Mouse (Mus musculus) cerebellum, postnatal 36 days (tissue): ENCODE measurements around the gene Ntf5.
"Not testable (repeated sequence)": the region's sequence is repeated elsewhere in the genome, so short reads cannot be mapped to it uniquely, and the experiment has no call there.

ENCODE experiments used
- DNase-seq, 2 experiments: peaks; one replicate each; pipeline ENCODE4 v3.0.0; 2021 to 2022; ENCODE audit warnings: mixed read lengths in 2 of 2

The Ntf5 gene

DNA sequence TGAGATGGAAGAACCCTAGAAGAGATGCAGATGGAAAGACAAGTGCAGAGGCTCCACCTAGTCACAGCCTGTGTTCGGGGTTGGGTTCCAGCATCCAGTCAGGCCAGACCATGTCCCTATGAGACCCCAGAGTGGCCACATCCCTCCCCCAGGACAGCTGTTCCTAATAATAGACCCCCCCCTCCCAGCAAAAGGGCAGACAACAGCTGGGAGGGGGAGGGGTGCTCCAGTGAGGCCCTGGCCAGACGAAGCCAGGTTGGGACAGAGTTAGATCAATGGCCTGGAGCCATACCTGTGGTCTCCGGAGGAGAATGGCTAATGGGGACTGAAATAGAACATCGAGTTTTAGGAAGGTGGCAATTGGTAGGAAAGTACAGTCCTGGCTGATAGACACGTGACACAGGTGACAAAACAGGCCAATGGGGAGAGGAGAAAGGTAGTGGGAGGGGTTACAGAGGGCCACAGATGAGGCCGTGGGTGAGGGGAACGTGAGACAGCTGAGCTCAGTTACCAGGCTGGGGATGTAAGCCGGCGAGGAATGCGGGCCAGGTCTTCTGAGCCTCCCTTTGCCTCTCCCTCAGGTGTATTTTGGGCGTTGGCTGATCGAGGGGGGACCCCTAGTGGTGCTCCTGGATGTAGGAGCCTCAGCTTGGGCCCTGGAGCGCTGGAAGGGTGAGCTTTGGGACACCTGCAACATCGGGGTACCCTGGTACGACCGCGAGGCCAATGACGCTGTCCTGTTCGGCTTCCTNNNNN lies 24.2 kb downstream of the Ntf5 start, which contains the start of gene Ruvbl2:
Gene Ruvbl2 (minus strand): TSS at position 576 of the 756 bp plus-strand sequence.
- peak; percentile 34 to 42 for DNase-seq

DNA sequence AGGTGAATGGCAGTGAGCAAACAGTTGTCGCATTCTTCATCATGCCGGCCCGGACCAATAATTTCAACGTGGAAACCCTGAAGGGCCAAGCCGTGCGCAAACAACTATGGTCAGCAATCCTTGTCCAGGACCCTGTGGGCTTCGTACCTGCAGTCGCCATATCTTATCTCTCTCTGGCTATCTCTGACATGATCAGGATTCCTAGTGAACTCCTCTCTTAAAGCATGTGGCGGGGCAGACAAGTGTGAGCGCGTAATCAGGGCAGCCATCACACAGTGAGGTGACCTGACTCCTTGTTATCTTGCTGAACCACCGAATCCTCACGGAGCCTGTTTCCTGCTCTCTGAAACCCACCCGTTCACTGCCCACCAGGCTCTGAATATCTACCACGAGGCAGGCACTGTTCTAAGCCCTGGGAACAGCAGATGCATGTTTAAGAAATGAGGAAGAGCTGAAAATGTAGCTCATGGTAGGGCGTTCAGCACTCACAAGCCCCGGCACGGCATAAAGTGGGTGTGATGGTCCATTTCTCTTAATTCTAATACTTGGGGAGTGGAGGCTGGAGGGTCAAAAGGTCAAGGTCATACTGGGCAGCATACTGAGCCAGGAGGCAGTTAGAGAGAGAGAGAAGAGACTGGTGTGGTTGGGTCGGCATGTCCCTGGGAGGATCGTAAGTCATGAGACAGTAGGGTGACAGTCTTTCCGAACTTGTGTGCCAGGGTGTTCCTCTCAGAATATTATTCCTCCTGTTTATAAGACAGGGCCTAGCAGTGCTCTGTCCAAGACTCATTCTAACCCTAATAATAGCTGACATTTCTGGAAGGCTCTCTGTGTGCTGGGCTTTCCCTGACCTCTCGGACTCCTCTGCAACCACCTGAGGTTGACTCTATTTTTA lies 30.3 kb downstream of the Ntf5 start:
- no peak for DNase-seq

DNA sequence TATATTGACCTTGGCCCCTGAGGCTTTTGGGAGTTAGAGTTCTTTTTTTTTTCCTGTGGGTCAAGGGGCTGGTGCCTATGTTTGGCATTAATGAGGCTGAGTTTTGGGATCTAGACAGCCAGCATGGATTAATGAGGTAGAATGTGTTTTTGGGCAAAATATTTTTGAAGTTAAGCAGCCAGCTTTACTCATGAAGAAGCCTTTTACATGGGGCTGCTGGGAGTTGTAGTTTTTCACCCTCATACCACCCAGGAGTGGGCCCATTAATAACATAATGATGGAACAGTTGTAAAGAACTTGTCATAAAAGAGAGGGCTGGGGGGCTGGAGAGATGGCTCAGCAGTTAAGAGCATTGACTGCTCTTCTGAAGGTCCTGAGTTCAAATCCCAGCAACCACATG lies 33.1 kb downstream of the Ntf5 start:
- DNase-seq: no peak

DNA sequence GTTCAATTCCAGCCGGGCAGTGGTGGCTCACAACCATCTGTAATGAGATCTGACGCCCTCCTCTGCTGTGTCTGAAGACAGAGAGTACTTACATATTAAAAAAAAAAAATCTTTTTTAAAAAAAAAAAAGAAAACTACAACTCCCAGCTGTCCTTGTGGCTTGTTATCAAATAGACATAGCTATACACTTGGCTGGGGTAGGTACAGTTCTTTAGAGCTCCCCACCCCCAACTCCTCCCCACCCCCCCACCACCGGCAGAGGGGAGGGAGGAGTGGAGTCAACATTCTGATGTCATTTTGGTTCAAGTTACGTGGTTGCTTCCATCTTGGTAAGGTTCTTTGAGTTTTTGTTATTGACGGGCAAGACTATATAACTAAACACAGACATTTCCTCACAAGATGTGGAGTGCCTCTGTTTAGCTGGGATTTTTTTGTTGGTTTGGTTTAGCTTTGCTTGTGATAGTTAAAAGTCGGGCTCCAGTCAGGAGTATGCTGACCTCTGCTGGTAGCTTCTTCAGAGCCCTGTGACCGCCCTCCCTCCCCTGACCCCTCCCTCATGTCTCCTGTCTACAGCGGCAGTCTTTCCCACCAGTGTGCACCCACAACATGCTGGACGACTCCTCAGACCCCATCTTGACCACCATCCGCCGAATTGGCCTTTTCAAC lies 34.0 kb downstream of the Ntf5 start:
- DNase-seq: no peak

DNA sequence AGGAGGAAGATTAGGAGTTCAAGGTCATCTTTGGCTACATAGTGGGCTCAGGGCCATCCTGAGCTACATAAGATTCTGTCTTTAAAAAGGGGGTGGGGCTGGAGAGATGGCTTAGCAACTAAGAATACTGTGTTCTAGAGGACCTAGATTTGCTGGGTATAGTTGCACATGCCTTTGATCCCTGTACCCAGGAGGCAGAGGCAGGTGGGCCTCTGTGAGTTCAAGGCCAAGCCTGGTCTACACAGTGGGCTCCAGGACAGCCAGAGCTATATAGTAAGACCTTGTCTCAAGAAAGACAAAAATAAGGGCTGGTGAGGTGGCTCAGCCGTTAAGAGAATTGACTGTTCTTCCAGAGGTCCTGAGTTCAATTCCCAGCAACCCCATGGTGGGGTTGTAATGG lies 36.5 kb downstream of the Ntf5 start:
- DNase-seq: no peak

DNA sequence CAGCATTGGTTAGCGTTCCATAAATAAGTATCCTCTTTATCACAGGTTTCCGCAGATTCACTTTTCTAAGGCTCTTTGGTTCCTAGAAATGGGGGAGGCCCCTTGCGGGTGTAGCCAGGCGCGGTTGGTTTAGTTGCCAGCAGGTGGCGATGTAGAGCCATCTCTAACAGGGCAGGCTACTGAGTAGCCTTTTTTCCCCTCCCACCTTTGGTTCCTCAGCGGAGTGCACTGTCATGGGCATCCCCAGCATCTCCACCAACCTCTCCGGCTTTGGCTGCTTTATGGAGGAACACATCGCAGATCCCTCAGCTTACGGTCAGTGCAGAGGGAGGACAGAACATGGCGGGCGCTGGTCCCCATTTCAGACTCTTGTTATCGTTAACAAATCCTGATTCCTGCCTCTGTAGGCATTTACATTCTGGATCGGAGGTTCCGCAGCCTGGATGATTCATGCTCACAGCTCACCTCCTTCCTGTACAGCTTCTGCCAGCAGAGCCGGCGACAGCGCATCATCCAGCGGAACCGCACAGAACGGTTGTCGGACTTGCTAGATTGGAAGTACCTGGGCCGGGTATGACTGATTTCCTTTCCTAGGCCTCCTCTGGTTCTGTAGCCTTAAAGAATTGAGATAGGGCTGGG lies 38.0 kb downstream of the Ntf5 start:
- peak; percentile 86 for DNase-seq

DNA sequence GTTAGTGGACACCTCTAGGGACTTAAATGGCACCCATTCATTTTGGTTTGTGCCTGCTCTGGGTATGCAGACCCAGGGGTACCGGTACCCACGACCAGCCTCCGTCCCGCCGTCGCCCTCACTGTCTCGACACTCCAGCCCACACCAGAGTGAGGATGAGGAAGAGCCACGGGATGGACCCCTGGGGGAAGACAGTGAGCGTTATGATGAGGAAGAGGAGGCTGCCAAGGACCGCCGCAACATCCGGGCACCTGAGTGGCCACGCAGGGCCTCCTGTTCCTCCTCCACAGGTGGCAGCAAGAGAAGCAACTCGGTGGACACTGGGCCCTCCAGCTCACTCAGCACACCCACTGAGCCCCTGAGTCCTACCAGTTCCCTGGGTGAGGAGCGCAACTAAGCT lies 41.5 kb downstream of the Ntf5 start:
- DNase-seq: no peak

DNA sequence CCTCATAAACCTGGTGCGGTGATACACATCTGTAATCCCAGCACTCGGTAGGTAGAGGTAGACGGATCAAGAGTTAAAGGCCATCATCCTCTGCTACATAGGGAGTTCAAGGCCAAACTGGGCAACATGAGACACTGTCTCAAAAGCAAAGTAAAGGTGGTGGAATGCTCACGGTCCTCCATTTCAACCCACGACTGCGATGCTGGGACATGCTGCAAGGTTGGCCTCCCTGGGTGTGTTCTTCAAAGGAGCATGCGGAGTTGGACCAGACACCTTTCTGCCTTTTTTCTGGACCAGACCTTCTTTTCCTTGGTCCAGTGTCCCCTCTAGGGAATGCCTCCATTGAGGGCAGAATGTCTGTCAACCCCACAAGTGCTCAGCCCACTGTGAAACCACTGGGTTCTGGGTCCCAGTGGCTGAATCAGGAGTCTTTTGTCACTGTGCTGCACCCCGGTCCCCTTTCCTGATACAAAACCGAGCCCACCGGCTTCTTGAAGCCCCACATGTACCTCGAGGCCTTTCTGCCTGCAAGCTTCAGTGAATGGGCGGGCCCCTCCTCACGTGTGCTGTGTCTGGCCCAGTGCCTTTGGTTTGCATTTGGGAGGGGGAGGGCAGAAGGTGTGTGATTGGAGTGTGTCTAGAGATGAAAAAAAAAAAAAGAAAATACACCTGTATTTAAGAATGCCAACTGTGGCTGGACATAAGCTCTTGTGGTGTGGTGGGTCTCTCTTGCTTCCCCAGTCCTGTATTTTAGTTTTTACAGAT lies 42.6 kb downstream of the Ntf5 start:
- no peak for DNase-seq

DNA sequence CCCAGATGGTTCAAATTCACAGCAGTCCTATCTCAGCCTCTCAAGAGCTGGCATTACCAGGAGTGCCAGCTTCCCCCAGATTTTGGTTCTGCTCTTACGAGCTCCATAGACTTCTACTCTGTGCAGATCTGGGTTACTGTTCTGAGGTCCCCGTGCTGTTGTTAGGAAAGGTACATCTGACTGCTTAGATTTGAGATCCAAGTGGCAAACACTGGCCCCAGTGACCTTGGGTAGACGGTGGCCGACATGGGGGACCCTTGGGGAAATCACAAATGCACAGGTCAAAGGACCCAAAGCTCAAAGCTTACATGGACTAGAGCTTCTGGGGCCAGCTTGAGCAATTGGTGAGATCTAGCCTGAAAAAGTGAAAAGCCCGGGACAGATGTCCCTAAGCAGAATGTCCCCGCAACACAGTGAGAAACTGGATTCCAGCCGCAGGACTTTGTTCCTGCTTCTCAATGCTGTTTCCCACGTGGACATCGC lies 43.3 kb downstream of the Ntf5 start:
- no peak for DNase-seq

DNA sequence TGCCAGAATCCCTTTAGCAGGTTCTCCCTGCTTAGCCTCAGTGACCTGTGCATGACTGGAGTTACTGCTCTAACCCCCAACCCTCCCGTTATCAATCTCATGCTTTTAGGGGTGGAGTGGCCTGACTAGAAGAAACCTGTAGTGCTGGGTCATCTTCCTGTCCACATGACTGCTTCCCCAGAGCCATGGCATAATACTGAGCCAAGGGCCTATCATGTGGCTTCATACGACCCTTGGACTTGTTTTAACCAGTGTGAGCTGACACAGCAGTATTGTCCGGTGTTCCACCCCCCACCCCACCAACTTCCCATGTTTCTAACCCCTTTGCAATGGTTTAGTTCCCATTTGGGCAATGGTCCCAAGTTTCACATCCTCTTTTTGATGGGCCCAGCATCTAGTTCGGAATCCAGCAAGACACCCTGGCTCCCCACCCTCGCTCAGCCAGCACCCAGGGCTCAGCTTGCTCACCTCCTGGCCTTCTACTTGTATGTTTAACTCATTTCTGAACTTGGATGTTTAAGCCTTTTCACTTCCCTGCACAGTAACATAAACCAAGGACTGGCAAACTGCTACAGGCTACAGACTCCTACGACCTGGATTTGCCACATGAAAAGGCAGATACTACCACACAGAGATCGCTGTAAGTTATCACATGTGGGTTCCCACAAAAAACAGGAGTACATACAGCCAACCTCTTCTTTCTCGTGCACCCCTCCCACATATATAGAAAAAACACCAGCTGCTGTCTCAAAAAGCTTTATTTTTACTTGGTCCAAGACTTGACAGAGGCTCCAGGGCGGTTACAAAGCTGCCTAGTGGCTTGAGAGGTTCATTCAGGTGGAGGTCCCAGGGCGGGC lies 43.9 kb downstream of the Ntf5 start:
- DNase-seq: no peak

DNA sequence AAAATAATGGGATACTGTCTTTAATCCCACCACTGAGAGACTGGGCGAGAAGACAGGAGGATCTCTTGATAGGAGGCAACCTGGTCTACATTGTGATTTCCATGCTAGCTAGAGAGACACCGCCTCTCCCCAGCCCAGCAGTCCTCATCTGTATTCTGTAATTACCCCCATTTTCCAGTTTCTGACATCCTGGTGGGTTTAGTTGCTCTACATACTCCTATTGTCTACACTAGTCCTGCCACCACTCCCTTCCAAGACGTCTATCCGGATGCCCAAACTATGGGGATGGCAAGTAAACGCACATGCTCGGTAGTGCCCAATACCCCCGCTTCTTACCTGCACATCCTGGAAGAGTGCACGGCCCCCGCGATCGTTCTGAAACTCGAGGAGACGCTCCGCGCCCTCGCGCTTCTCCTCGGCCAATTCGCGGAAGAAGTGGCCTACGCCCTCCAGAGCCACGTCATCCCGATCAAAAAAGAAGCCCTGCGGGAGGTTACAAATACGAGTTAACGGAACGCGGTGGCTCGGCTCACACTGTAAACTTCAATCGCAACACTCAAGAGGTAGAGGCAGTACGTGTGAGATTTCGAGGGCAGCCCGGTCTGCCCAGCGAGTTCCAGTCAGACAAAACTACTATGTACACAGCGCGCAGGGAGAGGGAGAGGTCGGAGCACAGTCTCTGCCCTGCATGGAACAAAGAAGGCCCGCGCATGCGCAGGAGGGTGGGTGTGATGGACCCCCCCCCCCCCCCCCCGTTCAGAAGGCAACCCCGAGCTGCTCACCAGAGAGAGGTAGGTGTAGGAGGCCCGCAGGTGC lies 45.5 kb downstream of the Ntf5 start:
- DNase-seq: peak; percentile 83 to 86

DNA sequence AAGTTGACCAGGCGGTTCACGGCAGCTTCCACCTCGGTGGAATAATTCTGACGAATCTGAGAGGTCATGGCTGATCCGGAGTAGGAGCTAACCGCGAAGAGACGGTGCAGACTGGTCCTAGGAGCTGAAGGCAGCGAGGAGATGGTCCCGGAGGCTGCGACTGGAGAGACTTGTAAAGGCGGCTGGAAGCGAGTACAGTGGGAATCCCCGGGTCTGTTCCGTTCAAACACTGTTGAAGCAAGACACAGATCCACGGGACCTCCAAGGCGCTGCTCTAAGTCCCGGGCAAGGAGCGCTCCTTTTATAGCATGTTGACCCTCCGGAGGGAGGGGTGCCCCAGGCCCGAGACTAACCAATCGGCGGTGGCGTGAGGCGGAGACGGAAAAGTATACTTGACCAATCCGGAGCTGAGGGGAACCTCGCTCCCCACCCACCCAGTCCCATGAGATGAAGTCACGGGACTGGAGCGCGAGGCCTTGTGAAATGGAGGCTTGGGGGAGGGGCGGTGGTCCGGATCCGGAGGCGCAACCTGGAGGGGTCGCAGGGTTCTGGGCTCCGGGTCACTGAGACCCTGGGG lies 46.2 kb downstream of the Ntf5 start, which contains the start of gene Ftl1:
Gene Ftl1 (minus strand): TSS at position 321 of the 577 bp plus-strand sequence.
- DNase-seq: peak; percentile 94

DNA sequence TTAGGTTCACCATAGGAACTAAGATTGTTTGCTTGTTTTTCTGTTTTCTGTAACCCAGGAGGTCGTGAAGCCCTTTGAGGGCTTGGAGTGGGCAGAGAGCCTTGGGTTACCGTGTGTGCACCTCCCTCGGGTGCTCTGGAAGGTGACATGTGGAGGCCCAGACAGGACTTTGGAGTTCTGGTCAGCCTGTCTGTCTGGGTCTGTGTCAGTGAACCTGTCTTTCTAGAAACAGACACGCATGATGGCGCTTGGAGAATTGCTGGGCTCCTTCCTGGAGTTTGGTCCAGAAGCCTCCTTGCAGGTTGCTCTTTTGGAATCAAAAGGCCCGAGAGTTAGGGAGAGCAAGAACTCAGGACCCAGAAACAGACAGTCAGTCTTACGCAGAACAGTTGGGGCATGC lies 46.9 kb downstream of the Ntf5 start:
- DNase-seq: no peak

DNA sequence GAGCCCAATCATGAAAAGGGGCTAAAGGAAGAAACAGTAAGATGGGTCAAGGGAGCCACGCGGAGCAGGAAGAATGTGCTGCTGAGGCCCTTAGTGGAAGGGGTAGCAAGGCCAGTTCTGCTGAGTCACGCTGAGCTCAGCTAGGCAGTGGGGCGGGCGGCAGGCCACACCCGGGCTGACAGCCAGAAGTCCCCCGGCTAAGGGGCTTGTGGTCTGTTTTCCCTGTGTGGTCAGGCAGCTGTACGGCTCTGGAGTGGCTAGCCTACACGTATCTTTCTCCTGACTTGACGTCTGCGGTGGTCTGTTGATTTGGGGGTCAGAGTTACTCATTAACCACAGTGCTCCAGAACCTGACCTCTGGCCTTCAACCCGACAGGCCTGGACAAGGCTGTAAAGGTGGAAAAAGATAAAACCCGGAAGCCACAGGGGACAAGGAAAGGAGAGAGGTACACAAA lies 47.4 kb downstream of the Ntf5 start:
- DNase-seq: peak in 1 of 2 experiments; percentile 40

DNA sequence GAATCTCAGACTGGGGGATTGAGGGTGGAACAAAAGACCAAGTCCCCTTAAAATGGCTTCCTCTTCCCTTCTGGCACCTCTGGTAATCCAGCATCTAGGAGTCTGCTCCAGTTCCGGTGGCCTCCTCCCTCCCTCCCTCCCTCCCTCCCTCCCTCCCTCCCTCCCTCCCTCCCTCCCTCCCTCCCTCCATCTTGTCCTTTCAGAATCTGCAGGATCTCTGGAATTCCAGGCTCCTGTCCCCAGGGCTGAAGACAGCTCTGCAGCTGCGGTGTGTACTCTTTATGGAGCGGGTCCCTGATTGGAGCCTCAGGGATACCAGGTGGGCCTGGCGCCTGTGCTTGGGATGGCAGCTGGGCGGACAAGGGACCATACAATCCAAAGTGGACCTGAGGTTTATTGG lies 47.8 kb downstream of the Ntf5 start:
- no peak for DNase-seq

DNA sequence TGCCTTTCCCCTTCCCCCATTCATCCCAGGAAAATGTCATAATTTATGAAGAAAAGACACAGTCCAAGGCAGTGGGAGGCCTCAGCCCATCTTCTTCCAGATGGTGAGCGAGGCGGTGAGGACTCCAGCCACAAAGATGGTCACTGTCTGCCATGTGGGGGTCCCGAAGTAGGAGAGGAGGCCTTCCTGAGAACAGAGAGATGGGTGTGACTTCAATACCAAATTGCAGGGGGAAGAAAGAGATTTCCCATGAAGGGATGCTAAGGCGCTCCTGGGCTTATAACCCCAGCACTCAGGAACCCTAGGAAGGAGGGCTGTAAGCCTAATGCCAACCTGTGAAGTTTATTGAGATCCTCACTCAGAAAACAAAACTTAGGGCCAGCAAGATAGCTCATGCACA lies 48.3 kb downstream of the Ntf5 start:
- DNase-seq: no peak

DNA sequence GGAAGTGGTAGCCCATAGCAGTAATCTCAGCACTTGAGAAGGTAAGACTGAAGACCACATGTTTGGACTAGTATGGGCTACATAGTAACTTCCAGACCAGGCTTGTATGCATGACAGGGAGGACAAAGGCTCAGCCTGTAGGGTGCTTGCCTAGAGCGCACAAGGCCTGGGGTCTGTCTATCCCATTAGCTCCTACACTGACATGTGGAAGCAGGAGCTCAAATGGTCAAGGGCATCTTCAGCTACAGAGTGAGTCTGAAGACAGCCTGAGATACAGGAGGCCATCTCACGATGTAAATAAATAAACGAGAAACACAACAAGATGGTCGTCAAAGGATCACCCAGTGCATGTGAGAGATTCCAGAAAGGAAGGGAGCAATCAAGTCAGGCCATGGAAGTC lies 48.8 kb downstream of the Ntf5 start:
- no peak for DNase-seq

DNA sequence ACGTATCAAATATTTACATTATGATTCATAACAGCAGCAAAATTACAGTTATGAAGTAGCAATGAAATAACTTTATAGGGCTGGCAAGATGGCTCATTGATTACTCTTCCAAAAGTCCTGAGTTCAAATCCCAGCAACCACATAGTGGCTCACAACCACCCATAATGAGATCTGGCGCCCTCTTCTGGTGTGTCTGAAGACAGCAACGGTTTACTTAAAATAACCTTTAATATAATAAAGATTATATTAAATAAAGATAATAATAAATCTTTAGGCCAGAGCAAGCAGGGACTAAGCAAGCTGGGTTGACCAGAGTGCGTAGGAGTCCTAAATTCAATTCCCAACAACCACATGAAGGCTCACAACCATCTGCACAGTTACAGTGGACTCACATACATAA lies 49.4 kb downstream of the Ntf5 start:
- not testable (repeated sequence) for DNase-seq

DNA sequence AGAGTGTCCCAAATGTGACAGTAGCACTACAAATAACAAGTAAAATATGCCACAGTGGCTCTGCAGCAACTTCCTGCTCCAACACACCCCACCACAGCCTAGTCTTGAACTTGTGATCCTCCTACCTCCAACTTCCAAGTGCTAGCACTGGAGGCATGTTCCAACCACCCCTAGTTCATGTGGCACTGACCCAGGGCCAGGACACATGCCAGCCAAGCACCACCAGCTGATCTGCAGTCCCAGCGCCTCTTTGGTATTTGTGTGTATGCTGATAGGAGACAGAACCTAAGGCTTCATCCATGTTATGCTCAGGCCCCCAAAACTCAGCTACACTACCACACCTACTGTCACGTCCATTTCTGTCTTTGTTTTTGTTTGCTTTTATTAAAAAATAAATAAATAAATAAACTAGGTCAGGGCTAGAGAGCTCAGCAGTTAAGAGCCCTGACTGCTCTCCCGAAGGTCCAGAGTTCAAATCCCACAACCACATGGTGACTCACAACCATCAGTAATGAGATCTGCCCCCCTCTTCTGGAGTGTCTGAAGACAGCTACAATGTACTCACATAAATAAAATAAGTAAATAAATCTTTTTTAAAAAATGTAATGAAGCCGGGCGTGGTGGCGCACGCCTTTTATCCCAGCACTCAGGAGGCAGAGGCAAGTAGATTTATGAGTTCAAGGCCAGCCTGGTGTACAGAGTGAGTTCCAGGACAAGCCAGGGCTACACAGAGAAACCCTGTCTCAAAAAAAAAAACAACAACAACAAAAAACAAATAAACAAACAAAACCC lies 50.7 kb downstream of the Ntf5 start:
- no peak for DNase-seq
